Mouse (Mus musculus): ENCODE results near the gene Pip4k2c.
A peak's percentile ranks its signal among the peaks of the same experiment; 100 is the strongest.

GRCm38 (mm10) chr10:127176228-127176627, 35.2 kb downstream of the Pip4k2c start:
- TF ChIP-seq TAL1 (conservative IDR thresholded peaks at IDR 0.05; ENCODE audit: low read depth, low read length), result no peak
- TF ChIP-seq CTCF (IDR thresholded peaks at IDR 0.05; ENCODE audit: low read depth, low read length), result 0 out of 2 replicates have a peak, but pooled peaks have one; percentile 11
- TF ChIP-seq POLR2AphosphoS5 (IDR thresholded peaks at IDR 0.05; ENCODE audit: insufficient replicate concordance, low read depth, low read length), result no peak
- no peak for TF ChIP-seq GATA1 (IDR thresholded peaks at IDR 0.05; ENCODE audit: borderline replicate concordance, low read length)

Data from G1E (cell line).